Mouse (Mus musculus) urinary bladder, postnatal 4 days (tissue): ENCODE data around the gene Magi2.
"Not testable (repeated sequence)": the region's sequence is repeated elsewhere in the genome, so short reads cannot be mapped to it uniquely, and the experiment has no call there.

Source experiments
- DNase-seq, 2 experiments: peaks; one replicate each; pipeline ENCODE4 v3.0.0; 2021 to 2022; ENCODE audit warnings: low spot score in 2 of 2

The Magi2 gene

GRCm38 (mm10) chr5:20241523-20241922 is 1014.7 kb downstream of the Magi2 start:
- DNase-seq, result no peak

GRCm38 (mm10) chr5:20242496-20242895 is 1015.7 kb downstream of the Magi2 start:
- DNase-seq, result no peak

GRCm38 (mm10) chr5:20249382-20249781 is 1022.5 kb downstream of the Magi2 start:
- no peak for DNase-seq

- no peak for DNase-seq
These were observed 1024.7 kb downstream of the Magi2 start for GRCm38 (mm10) chr5:20251541-20251940.

GRCm38 (mm10) chr5:20256150-20256868 is 1029.5 kb downstream of the Magi2 start:
- no peak for DNase-seq

GRCm38 (mm10) chr5:20256933-20257332 is 1030.1 kb downstream of the Magi2 start:
- DNase-seq, result no peak

- DNase-seq, result no peak
These were observed 1030.6 kb downstream of the Magi2 start for GRCm38 (mm10) chr5:20257419-20257818.

GRCm38 (mm10) chr5:20259719-20260118 is 1032.9 kb downstream of the Magi2 start:
- DNase-seq, result no peak

- not testable (repeated sequence) for DNase-seq
These were observed 1045.8 kb downstream of the Magi2 start for GRCm38 (mm10) chr5:20272680-20273079.

GRCm38 (mm10) chr5:20275632-20276031 is 1048.8 kb downstream of the Magi2 start:
- no peak for DNase-seq

- no peak for DNase-seq
These were observed 1058.4 kb downstream of the Magi2 start for GRCm38 (mm10) chr5:20285080-20285840.

- DNase-seq, result no peak
These were observed 1067.7 kb downstream of the Magi2 start for GRCm38 (mm10) chr5:20294521-20294920.

GRCm38 (mm10) chr5:20299816-20300215 is 1073.0 kb downstream of the Magi2 start:
- no peak for DNase-seq

GRCm38 (mm10) chr5:20303056-20303965 is 1076.5 kb downstream of the Magi2 start:
- DNase-seq, result no peak

GRCm38 (mm10) chr5:20320970-20321369 is 1094.1 kb downstream of the Magi2 start:
- no peak for DNase-seq

- DNase-seq, result no peak
These were observed 1098.5 kb downstream of the Magi2 start for GRCm38 (mm10) chr5:20325290-20325689.

GRCm38 (mm10) chr5:20328901-20329300 is 1102.1 kb downstream of the Magi2 start:
- DNase-seq, result no peak

- DNase-seq, result no peak
These were observed 1103.2 kb downstream of the Magi2 start for GRCm38 (mm10) chr5:20330025-20330424.

- no peak for DNase-seq
These were observed 1105.7 kb downstream of the Magi2 start for GRCm38 (mm10) chr5:20332574-20332973.

GRCm38 (mm10) chr5:20334549-20334948 is 1107.7 kb downstream of the Magi2 start:
- DNase-seq, result no peak

GRCm38 (mm10) chr5:20352941-20353340 is 1126.1 kb downstream of the Magi2 start:
- no peak for DNase-seq

GRCm38 (mm10) chr5:20358437-20358836 is 1131.6 kb downstream of the Magi2 start:
- DNase-seq, result no peak
